Comparison of ENCODE assay signal across 33 mouse cellular contexts in genomic region chr13:99860670-99861069, GRCm38 (mm10). TPM values are rescaled to one million over a fixed set of nuclear protein-coding genes. Genes with fewer than 3 reads are reported as not detected.
DNase-seq lines count a peak whose midpoint lies in the region; TF ChIP-seq lines count a peak whose summit lies in the region.
"Had no signal": no experiment of that assay in that cellular context is flagged by ENCODE, and none has a peak within 500 bp of the region (broad histone marks: within the 10 kb centered on the region; RNA-seq: fewer than 3 reads in every experiment).

No protein-coding gene starts in this region.

- no peaks in the 10 kb centered on the region for H3K36me3 ChIP-seq in CH12.LX (replicated peaks in 1 of 2; ENCODE audit: control insufficient read depth in 1 of 2, insufficient read depth in 1 of 2, low read length in 1 of 2)
- H3K36me3 ChIP-seq: embryonic facial prominence, embryonic 10.5 days; embryonic facial prominence, embryonic 15.5 days; heart, embryonic 13.5 days; hindbrain, embryonic 15.5 days; kidney, embryonic 15.5 days; liver, embryonic 15.5 days; lung, embryonic 15.5 days; midbrain, embryonic 12.5 days; neural tube, embryonic 13.5 days; stomach, embryonic 15.5 days had no signal

- no peak for TF ChIP-seq EP300 in CH12.LX (IDR thresholded peaks at IDR 0.05; ENCODE audit: low read length)

- H3K4me3 ChIP-seq in layer of hippocampus, adult 2 months = no peak overlapping the region
- H3K4me3 ChIP-seq in CH12.LX (replicated peaks in 1 of 3; ENCODE audit: low read depth in 2 of 3, low read length in 2 of 3, poor library complexity in 1 of 3) = no peak overlapping the region
- H3K4me3 ChIP-seq: embryonic facial prominence, embryonic 10.5 days; embryonic facial prominence, embryonic 15.5 days; heart, embryonic 13.5 days; hindbrain, embryonic 15.5 days; kidney, embryonic 15.5 days; liver, embryonic 15.5 days; lung, embryonic 15.5 days; midbrain, embryonic 12.5 days; neural tube, embryonic 13.5 days; stomach, embryonic 15.5 days had no signal

- TF ChIP-seq CTCF in layer of hippocampus, adult 2 months (conservative IDR thresholded peaks at IDR 0.05) = peak; percentile 44
- TF ChIP-seq CTCF in CH12.LX (conservative IDR thresholded peaks at IDR 0.05 in 1 of 2, IDR thresholded peaks at IDR 0.05 in 1 of 2; ENCODE audit: low read depth in 2 of 2, low read length in 2 of 2) = peak in 1 of 2 experiments; percentile 38; a peak in 2 of 4 replicates

- no peak for TF ChIP-seq POLR2A in CH12.LX (IDR thresholded peaks at IDR 0.05; ENCODE audit: low read depth, low read length)

- in situ Hi-C loops in CH12.LX (cut with MboI; ENCODE audit: low pct_ligation_motif_present, low pct_unique_long_range_greater_than_20kb, low sequenced_read_pairs) = loop anchor here (10.0 kb wide), 1 partner anchor 124 kb away; no protein-coding TSS in a partner anchor

- H3K9me3 ChIP-seq in CH12.LX (replicated peaks; ENCODE audit: low read length) = peaks cover 5% of the 10 kb centered on the region
- H3K9me3 ChIP-seq: embryonic facial prominence, embryonic 10.5 days; embryonic facial prominence, embryonic 15.5 days; hindbrain, embryonic 15.5 days; kidney, embryonic 15.5 days; liver, embryonic 15.5 days; lung, embryonic 15.5 days; midbrain, embryonic 12.5 days; neural tube, embryonic 13.5 days; stomach, embryonic 15.5 days had no signal

- DNase-seq in layer of hippocampus, adult 2 months (ENCODE audit: low spot score in 2 of 2) = no peak
- no peak for DNase-seq in layer of hippocampus, adult 8-10 months (ENCODE audit: low spot score in 2 of 2)
- no peak for DNase-seq in CH12.LX (ENCODE audit: extremely low read depth)
- peak; percentile 14 for DNase-seq in ES-CJ7 (ENCODE audit: low read depth, low spot score)
- peak; percentile 19 for DNase-seq in ZHBTc4 (ENCODE audit: low read depth, low spot score)
- no peak for DNase-seq in cerebellum, postnatal 4 days (ENCODE audit: low spot score in 2 of 2)
- no peak for DNase-seq in yolk sac, embryonic 10.5 days (ENCODE audit: low spot score)
- DNase-seq: adrenal gland, postnatal 25 days; cerebellum, adult 18-20 months; cerebellum, postnatal 14 days; gastrocnemius, postnatal 14 days; heart, postnatal 10 days; kidney, adult 18-20 months; kidney, postnatal 4 days; liver; lung, postnatal 36 days; thymus, adult 18-20 months; thymus, postnatal 25 days had no signal

- H3K9ac ChIP-seq in CH12.LX (ENCODE audit: insufficient read depth, low read depth) = no peak overlapping the region
- H3K9ac ChIP-seq: embryonic facial prominence, embryonic 15.5 days; heart, embryonic 13.5 days; hindbrain, embryonic 15.5 days; kidney, embryonic 15.5 days; liver, embryonic 15.5 days; lung, embryonic 15.5 days; midbrain, embryonic 12.5 days; neural tube, embryonic 13.5 days; stomach, embryonic 15.5 days had no signal

- H3K27ac ChIP-seq in layer of hippocampus, adult 2 months = no peak overlapping the region
- no peak overlapping the region for H3K27ac ChIP-seq in CH12.LX (ENCODE audit: insufficient read depth, low read depth)
- H3K27ac ChIP-seq: embryonic facial prominence, embryonic 10.5 days; embryonic facial prominence, embryonic 15.5 days; heart, embryonic 13.5 days; hindbrain, embryonic 15.5 days; kidney, embryonic 15.5 days; liver, embryonic 15.5 days; lung, embryonic 15.5 days; midbrain, embryonic 12.5 days; neural tube, embryonic 13.5 days; stomach, embryonic 15.5 days had no signal

- dilution Hi-C loops in CH12.LX (cut with MboI; ENCODE audit: extremely low pct_ligation_motif_present, extremely low pct_unique_long_range_greater_than_20kb, low sequenced_read_pairs) = no loop called here

- H3K4me2 ChIP-seq in CH12.LX (ENCODE audit: insufficient read depth, low read depth, poor library complexity, severe bottlenecking) = no peak overlapping the region
- H3K4me2 ChIP-seq: embryonic facial prominence, embryonic 15.5 days; heart, embryonic 13.5 days; hindbrain, embryonic 15.5 days; kidney, embryonic 15.5 days; liver, embryonic 15.5 days; lung, embryonic 15.5 days; midbrain, embryonic 12.5 days; neural tube, embryonic 13.5 days; stomach, embryonic 15.5 days had no signal

- peak; percentile 32 for TF ChIP-seq RAD21 in CH12.LX (IDR thresholded peaks at IDR 0.05; ENCODE audit: low read depth, low read length)

- H3K4me1 ChIP-seq in CH12.LX (ENCODE audit: control insufficient read depth in 1 of 2, insufficient read depth in 2 of 2) = peaks cover 2 to 8% of the 10 kb centered on the region in 2 experiments; a peak in 1 of 4 replicates
- H3K4me1 ChIP-seq: embryonic facial prominence, embryonic 10.5 days; embryonic facial prominence, embryonic 15.5 days; hindbrain, embryonic 15.5 days; kidney, embryonic 15.5 days; liver, embryonic 15.5 days; lung, embryonic 15.5 days; midbrain, embryonic 12.5 days; neural tube, embryonic 13.5 days; stomach, embryonic 15.5 days had no signal

- no peaks in the 10 kb centered on the region for H3K79me2 ChIP-seq in CH12.LX (replicated peaks; ENCODE audit: control insufficient read depth, extremely low read depth, insufficient read depth, poor library complexity, severe bottlenecking)

- no peaks in the 10 kb centered on the region for H3K27me3 ChIP-seq in CH12.LX (replicated peaks)
- H3K27me3 ChIP-seq: embryonic facial prominence, embryonic 15.5 days; heart, embryonic 13.5 days; hindbrain, embryonic 15.5 days; kidney, embryonic 15.5 days; liver, embryonic 15.5 days; lung, embryonic 15.5 days; midbrain, embryonic 12.5 days; neural tube, embryonic 13.5 days; stomach, embryonic 15.5 days had no signal

TF ChIP-seq in CH12.LX, 34 proteins besides CTCF, POLR2A, EP300 and RAD21:
- no peak for TF ChIP-seq TBP (conservative IDR thresholded peaks at IDR 0.05; ENCODE audit: low read depth, low read length)
- TF ChIP-seq SMC3 (IDR thresholded peaks at IDR 0.05; ENCODE audit: low read depth, low read length) = peak; percentile 30
- TF ChIP-seq RCOR1 (conservative IDR thresholded peaks at IDR 0.05; ENCODE audit: low read depth, low read length) = no peak
- TF ChIP-seq BHLHE40 (IDR thresholded peaks at IDR 0.05; ENCODE audit: low read depth, low read length) = no peak
- no peak for TF ChIP-seq POLR2AphosphoS2 (IDR thresholded peaks at IDR 0.05; ENCODE audit: low read depth, low read length)

RNA-seq across cellular contexts. Expression of gene Cartpt, which starts 40.2 kb away (rescaled TPM):
- total RNA-seq in layer of hippocampus, adult 2 months (2021) = 1 to 10 TPM; 2.0 to 3.5 TPM
- total RNA-seq in layer of hippocampus, adult 8-10 months (2022) = 1 to 10 TPM; 1.9 to 3.2 (median 2.3) TPM
- not detected in 2 replicates for total RNA-seq in CH12.LX (2012; rRNA removed)
- not detected in 2 replicates for total RNA-seq in CH12.LX (2014; rRNA removed)
- polyA plus RNA-seq in CH12.LX (2012; ENCODE audit: insufficient read length, low read depth) = not detected in 2 replicates
- total RNA-seq: gastrocnemius, postnatal 14 days; granulocyte monocyte progenitor cell, adult 5-6 weeks; hematopoietic stem cell, adult 5-6 weeks; megakaryocyte, adult 5-6 weeks had no signal
- polyA plus RNA-seq: C2C12; limb, embryonic 11.5 days had no signal

Comparison
In these comparisons a context has a peak if more than half of its experiments do, and no peak if none do; other contexts are left out.
1. DNase-seq: peak in ES-CJ7 (single experiment) and ZHBTc4 (single experiment); none in layer of hippocampus, adult 2 months (0 of 2), layer of hippocampus, adult 8-10 months (0 of 2), CH12.LX (single experiment), cerebellum, postnatal 4 days (0 of 2) and yolk sac, embryonic 10.5 days (single experiment).